Mouse (Mus musculus): ENCODE results near the gene Slc25a12.

- TF ChIP-seq POLR2A (IDR thresholded peaks at IDR 0.05; ENCODE audit: insufficient read length, low read depth) (no peak), MAX (IDR thresholded peaks at IDR 0.05; ENCODE audit: low read depth) (no peak), E2F4 (IDR thresholded peaks at IDR 0.05; ENCODE audit: insufficient read depth) (no peak), SRF (IDR thresholded peaks at IDR 0.05; ENCODE audit: control insufficient read depth, insufficient read length, low read depth) (no peak)
Measured at GRCm38 (mm10) chr2:71227398-71227797, 140.2 kb downstream of the Slc25a12 start.
